Mouse (Mus musculus): ENCODE measurements around the gene Duoxa1.

- TF ChIP-seq POLR2A (IDR thresholded peaks at IDR 0.05; ENCODE audit: low read depth, low read length): no peak
- TF ChIP-seq CTCF (IDR thresholded peaks at IDR 0.05; ENCODE audit: extremely low read depth, insufficient read length, insufficient replicate concordance, low read depth, low read length): no peak
Measured at GRCm38 (mm10) chr2:122264690-122265089, 48.8 kb downstream of the Duoxa1 start.
